Mouse (Mus musculus) myocyte (in vitro differentiated cells): ENCODE measurements at regions not wholly inside any gene's neighbourhood (a gene's known extent, or its start where the extent isn't known, plus 50 kb on each side); places are given as distances from the start of the nearest gene placed in this dataset.
"Not testable (repeated sequence)": the region's sequence is repeated elsewhere in the genome, so short reads cannot be mapped to it uniquely, and the experiment has no call there.

Experiments
- H3K27me3 ChIP-seq: one replicate; pipeline ENCODE4 v1.6.1; 2011; ENCODE audit not compliant: control insufficient read depth, insufficient read depth, insufficient read length
- H3K36me3 ChIP-seq: one replicate; pipeline ENCODE4 v1.6.1; 2011; ENCODE audit not compliant: control insufficient read depth, insufficient read depth
- H3K4me2 ChIP-seq: one replicate; pipeline ENCODE4 v1.6.1; 2011; ENCODE audit warnings: low read depth, control low read depth
- H3K4me3 ChIP-seq: one replicate; pipeline ENCODE4 v1.5.1; 2011; ENCODE audit warnings: mild to moderate bottlenecking, control low read depth, moderate library complexity
- H3K79me2 ChIP-seq: one replicate; pipeline ENCODE4 v1.6.1; 2011; ENCODE audit not compliant: control insufficient read depth, insufficient read depth
- H3ac ChIP-seq: one replicate; pipeline ENCODE4 v1.6.1; 2011; ENCODE audit not compliant: control insufficient read depth, insufficient read length
- CEBPB ChIP-seq: IDR thresholded peaks from 2 replicates; pipeline ENCODE4 v1.6.1; 2011; ENCODE audit warnings: mild to moderate bottlenecking, moderate library complexity; ENCODE audit not compliant: poor library complexity, insufficient read depth, severe bottlenecking
- E2F4 ChIP-seq: IDR thresholded peaks from one replicate; pipeline ENCODE4 v1.6.1; 2011; ENCODE audit warnings: mild to moderate bottlenecking, control low read depth, moderate library complexity; ENCODE audit not compliant: insufficient read depth
- MAX ChIP-seq: IDR thresholded peaks from one replicate; pipeline ENCODE4 v1.6.1; 2011; ENCODE audit warnings: low read depth, mild to moderate bottlenecking, control low read depth
- MYOD1 ChIP-seq, 3 experiments: IDR thresholded peaks; one replicate each; pipeline ENCODE4 v1.6.1; 2011; ENCODE audit warnings: control low read depth in 2 of 3, low read depth in 2 of 3, mild to moderate bottlenecking in 2 of 3, moderate library complexity in 1 of 3; ENCODE audit not compliant: insufficient read length in 2 of 3, control insufficient read depth in 1 of 3
- MYOG ChIP-seq, 3 experiments: IDR thresholded peaks; one replicate each; pipeline ENCODE4 v1.6.1; 2011; ENCODE audit warnings: control low read depth in 2 of 3, low read depth in 2 of 3, mild to moderate bottlenecking in 2 of 3; ENCODE audit not compliant: insufficient read length in 2 of 3, control insufficient read depth in 1 of 3, insufficient read depth in 1 of 3
- POLR2A ChIP-seq: IDR thresholded peaks from one replicate; pipeline ENCODE4 v1.6.1; 2011; ENCODE audit warnings: low read depth, mild to moderate bottlenecking, control low read depth, moderate library complexity; ENCODE audit not compliant: insufficient read length
- POLR2AphosphoS2 ChIP-seq: IDR thresholded peaks from one replicate; pipeline ENCODE4 v1.6.1; 2011; ENCODE audit warnings: low read depth, control low read depth; ENCODE audit not compliant: insufficient read length
- REST ChIP-seq: IDR thresholded peaks from one replicate; pipeline ENCODE4 v1.6.1; 2011; ENCODE audit warnings: mild to moderate bottlenecking, control low read depth, moderate library complexity; ENCODE audit not compliant: insufficient read depth, insufficient read length
- SRF ChIP-seq: IDR thresholded peaks from one replicate; pipeline ENCODE4 v1.6.1; 2011; ENCODE audit warnings: low read depth; ENCODE audit not compliant: control insufficient read depth, insufficient read length
- TCF12 ChIP-seq: IDR thresholded peaks from one replicate; pipeline ENCODE4 v1.6.1; 2011; ENCODE audit warnings: mild to moderate bottlenecking, control low read depth; ENCODE audit not compliant: poor library complexity, insufficient read depth, severe bottlenecking
- TCF3 ChIP-seq: IDR thresholded peaks from one replicate; pipeline ENCODE4 v1.6.1; 2011; ENCODE audit warnings: low read depth, control low read depth; ENCODE audit not compliant: insufficient read length
- USF1 ChIP-seq: IDR thresholded peaks from one replicate; pipeline ENCODE4 v1.6.1; 2011; ENCODE audit warnings: low read depth, mild to moderate bottlenecking, control low read depth, moderate library complexity

- no peak overlapping the region for H3K4me3 ChIP-seq
- H3K36me3 ChIP-seq = no peaks in the 10 kb centered on the region
- H3K4me2 ChIP-seq = no peak overlapping the region
- no peaks in the 10 kb centered on the region for H3K79me2 ChIP-seq
- TF ChIP-seq POLR2A (no peak), TCF12 (no peak), E2F4 (no peak), SRF (no peak), CEBPB (no peak), MYOG (IDR thresholded peaks at IDR 0.05; ENCODE audit: control insufficient read depth in 1 of 3, insufficient read depth in 1 of 3, insufficient read length in 2 of 3, low read depth in 2 of 3) (no peak), POLR2AphosphoS2 (no peak), USF1 (no peak), MYOD1 (IDR thresholded peaks at IDR 0.05; ENCODE audit: control insufficient read depth in 1 of 3, insufficient read length in 2 of 3, low read depth in 2 of 3) (no peak)
- H3ac ChIP-seq = no peak overlapping the region
- H3K27me3 ChIP-seq = no peaks in the 10 kb centered on the region
These were observed 233.7 kb downstream of the AI429214 start for GRCm38 (mm10) chr8:37227091-37227490.

DNA sequence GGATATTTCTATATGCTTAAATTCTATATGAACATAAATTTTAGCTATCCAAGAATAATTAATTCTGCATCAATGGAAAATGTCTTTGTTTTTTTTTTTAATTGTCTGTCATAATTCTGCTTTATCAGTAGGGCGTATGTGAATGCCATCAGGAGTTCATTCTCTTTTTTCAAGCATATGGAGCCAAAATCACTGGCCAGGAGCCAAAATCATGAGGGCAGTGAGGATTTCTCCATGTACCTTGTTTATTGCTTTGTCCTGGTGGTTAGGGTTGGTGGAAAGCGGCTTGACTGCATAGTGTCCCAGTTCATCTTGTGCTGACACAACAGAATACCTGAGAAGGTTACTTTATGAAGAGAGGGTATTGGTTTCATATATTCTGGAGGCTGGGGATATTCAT, 243.9 kb downstream of the AI429214 start:
- Histone ChIP-seq H3K36me3 (no peaks in the 10 kb centered on the region), H3K27me3 (no peaks in the 10 kb centered on the region), H3ac (no peak overlapping the region), H3K4me2 (no peak overlapping the region), H3K79me2 (no peaks in the 10 kb centered on the region), H3K4me3 (no peak overlapping the region)
- no peak for TF ChIP-seq MYOG (IDR thresholded peaks at IDR 0.05; ENCODE audit: control insufficient read depth in 1 of 3, insufficient read depth in 1 of 3, insufficient read length in 2 of 3, low read depth in 2 of 3)
- no peak for TF ChIP-seq TCF3
- TF ChIP-seq MYOD1 (IDR thresholded peaks at IDR 0.05; ENCODE audit: control insufficient read depth in 1 of 3, insufficient read length in 2 of 3, low read depth in 2 of 3) = no peak
- no peak for TF ChIP-seq POLR2A
- no peak for TF ChIP-seq SRF
- no peak for TF ChIP-seq REST
- TF ChIP-seq POLR2AphosphoS2 = no peak
- no peak for TF ChIP-seq USF1
- TF ChIP-seq TCF12 = no peak
- TF ChIP-seq CEBPB = no peak
- no peak for TF ChIP-seq MAX
- TF ChIP-seq E2F4 = no peak

DNA sequence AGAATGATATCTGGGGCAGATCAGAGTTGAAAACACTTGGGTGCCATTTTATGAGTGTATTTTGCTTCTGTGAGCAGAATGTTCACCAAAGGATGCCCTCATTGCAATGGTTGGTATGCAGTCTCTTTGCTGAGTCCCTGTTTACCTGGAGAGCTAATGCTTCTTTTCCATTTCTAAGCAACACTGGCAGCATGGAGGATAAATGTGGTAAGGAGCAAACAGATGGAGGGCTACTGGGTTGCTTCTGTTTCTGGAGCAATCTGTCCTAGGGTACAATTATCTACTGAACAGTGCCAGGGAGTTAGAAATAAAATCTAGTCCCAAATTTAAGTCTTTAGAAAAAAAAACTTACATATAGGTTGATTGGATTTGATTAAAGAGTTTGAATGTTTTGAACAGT, 245.9 kb downstream of the AI429214 start:
- no peaks in the 10 kb centered on the region for H3K79me2 ChIP-seq
- no peak overlapping the region for H3ac ChIP-seq
- no peak overlapping the region for H3K4me2 ChIP-seq
- H3K27me3 ChIP-seq = no peaks in the 10 kb centered on the region
- TF ChIP-seq TCF3 (no peak), USF1 (no peak), POLR2AphosphoS2 (no peak), MAX (no peak), CEBPB (no peak), E2F4 (no peak), SRF (no peak), MYOD1 (IDR thresholded peaks at IDR 0.05; ENCODE audit: control insufficient read depth in 1 of 3, insufficient read length in 2 of 3, low read depth in 2 of 3) (no peak)
- H3K4me3 ChIP-seq = no peak overlapping the region
- no peaks in the 10 kb centered on the region for H3K36me3 ChIP-seq

GRCm38 (mm10) chr8:37251234-37251633, 257.8 kb downstream of the AI429214 start:
- H3K4me2 ChIP-seq, H3K27me3 ChIP-seq, H3K79me2 ChIP-seq, H3K4me3 ChIP-seq, H3K36me3 ChIP-seq, H3ac ChIP-seq: not testable (repeated sequence)

GRCm38 (mm10) chr8:37291069-37291850, 297.9 kb downstream of the AI429214 start:
- Histone ChIP-seq H3K4me2 (no peak overlapping the region), H3K4me3 (no peak overlapping the region), H3ac (no peak overlapping the region), H3K36me3 (no peaks in the 10 kb centered on the region), H3K79me2 (no peaks in the 10 kb centered on the region), H3K27me3 (no peaks in the 10 kb centered on the region)
- TF ChIP-seq USF1 = no peak
- no peak for TF ChIP-seq REST
- no peak for TF ChIP-seq MYOG (IDR thresholded peaks at IDR 0.05; ENCODE audit: control insufficient read depth in 1 of 3, insufficient read depth in 1 of 3, insufficient read length in 2 of 3, low read depth in 2 of 3)
- TF ChIP-seq TCF12 = no peak
- TF ChIP-seq MAX = no peak
- TF ChIP-seq E2F4 = no peak
- TF ChIP-seq SRF = no peak
- no peak for TF ChIP-seq POLR2AphosphoS2
- TF ChIP-seq POLR2A = no peak
